Mouse (Mus musculus): ENCODE data around the gene Sh2d5. TPM values are rescaled to one million over a fixed set of nuclear protein-coding genes. Genes with fewer than 3 reads are reported as not detected.

Gene Sh2d5
- total and polyA plus RNA-seq, 3 experiments: 2.0 to 2.8 TPM; not detected in 1

DNA sequence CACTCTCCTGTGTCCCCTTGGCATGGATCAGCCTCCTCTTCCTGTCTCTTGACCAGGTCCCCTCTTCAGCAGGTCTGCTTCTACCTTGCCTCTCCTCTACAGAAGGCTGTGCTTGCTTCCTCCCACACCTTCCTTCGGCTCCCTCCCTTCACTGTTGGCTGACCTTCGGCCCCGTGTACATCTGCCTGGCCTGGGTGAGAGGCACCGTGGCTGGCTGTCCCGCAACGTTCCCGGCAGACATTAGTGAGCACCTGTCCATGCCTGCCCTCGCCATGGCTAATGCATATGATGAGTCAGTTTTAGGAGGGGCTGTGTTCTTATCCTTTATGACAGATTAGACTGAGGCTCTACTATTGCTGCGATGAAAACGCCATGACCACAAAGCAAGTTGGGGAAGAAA lies 17.7 kb downstream of the Sh2d5 start:
- H3K9ac ChIP-seq (ENCODE audit: control insufficient read depth, low read depth, low read length, poor library complexity, severe bottlenecking): no peak overlapping the region
- no peaks in the 10 kb centered on the region; a peak in 1 of 4 replicates for H3K27me3 ChIP-seq (ENCODE audit: control insufficient read depth in 1 of 2, insufficient read depth in 2 of 2, low read length in 2 of 2)
- H3K9me3 ChIP-seq (replicated peaks; ENCODE audit: insufficient read depth, low read length): no peaks in the 10 kb centered on the region
- H3K79me2 ChIP-seq (ENCODE audit: control insufficient read depth, insufficient read depth, low read length, poor library complexity): no peaks in the 10 kb centered on the region
- TF ChIP-seq ZKSCAN1 (IDR thresholded peaks at IDR 0.05; ENCODE audit: low read depth, low read length): no peak
- no peak for TF ChIP-seq RAD21 (IDR thresholded peaks at IDR 0.05; ENCODE audit: low read depth, low read length)
- TF ChIP-seq E2F4 (IDR thresholded peaks at IDR 0.05; ENCODE audit: borderline replicate concordance, low read depth, low read length): no peak
- no peak for TF ChIP-seq MYC (IDR thresholded peaks at IDR 0.05; ENCODE audit: low read depth, low read length)
- TF ChIP-seq JUND (IDR thresholded peaks at IDR 0.05; ENCODE audit: low read depth, low read length): no peak
- no peak for TF ChIP-seq BHLHE40 (IDR thresholded peaks at IDR 0.05; ENCODE audit: borderline replicate concordance, low read depth, low read length)
- no peak for TF ChIP-seq SMC3 (IDR thresholded peaks at IDR 0.05; ENCODE audit: low read depth, low read length)
- TF ChIP-seq ZNF384 (IDR thresholded peaks at IDR 0.05; ENCODE audit: low read depth, low read length): no peak
- no peak for TF ChIP-seq CHD2 (IDR thresholded peaks at IDR 0.05; ENCODE audit: low read length)
- TF ChIP-seq TBP (IDR thresholded peaks at IDR 0.05; ENCODE audit: low read depth, low read length): no peak
- no peak for TF ChIP-seq USF1 (IDR thresholded peaks at IDR 0.05; ENCODE audit: low read depth, low read length)
- TF ChIP-seq HCFC1 (IDR thresholded peaks at IDR 0.05; ENCODE audit: low read depth, low read length): no peak
- TF ChIP-seq ELF1 (IDR thresholded peaks at IDR 0.05; ENCODE audit: low read depth, low read length): no peak
- TF ChIP-seq POLR2AphosphoS5 (IDR thresholded peaks at IDR 0.05; ENCODE audit: borderline replicate concordance, low read depth, low read length): no peak
- TF ChIP-seq NELFE (IDR thresholded peaks at IDR 0.05; ENCODE audit: low read depth, low read length): no peak
- TF ChIP-seq ZMIZ1 (IDR thresholded peaks at IDR 0.05; ENCODE audit: low read depth, low read length): no peak
- no peak for TF ChIP-seq MAX (IDR thresholded peaks at IDR 0.05; ENCODE audit: low read length)
- TF ChIP-seq RCOR1 (IDR thresholded peaks at IDR 0.05; ENCODE audit: low read depth, low read length): no peak
- no peak for TF ChIP-seq CHD1 (IDR thresholded peaks at IDR 0.05; ENCODE audit: low read depth, low read length)
- H3K4me1 ChIP-seq (ENCODE audit: control insufficient read depth in 1 of 2, insufficient read depth in 2 of 2, low read length in 2 of 2): peaks cover 3% of the 10 kb centered on the region in 2 experiments
- H3K36me3 ChIP-seq (ENCODE audit: control insufficient read depth in 1 of 2, insufficient read depth in 2 of 2, low read length in 2 of 2): no peaks in the 10 kb centered on the region
- DNase-seq (ENCODE audit: low read depth, low spot score): no peak
- no peak overlapping the region for H3K4me3 ChIP-seq (ENCODE audit: control insufficient read depth in 1 of 2, insufficient read depth in 1 of 2, low read depth in 2 of 2, low read length in 2 of 2)
- no peak overlapping the region for H3K27ac ChIP-seq (ENCODE audit: control insufficient read depth, low read depth, low read length)

DNA sequence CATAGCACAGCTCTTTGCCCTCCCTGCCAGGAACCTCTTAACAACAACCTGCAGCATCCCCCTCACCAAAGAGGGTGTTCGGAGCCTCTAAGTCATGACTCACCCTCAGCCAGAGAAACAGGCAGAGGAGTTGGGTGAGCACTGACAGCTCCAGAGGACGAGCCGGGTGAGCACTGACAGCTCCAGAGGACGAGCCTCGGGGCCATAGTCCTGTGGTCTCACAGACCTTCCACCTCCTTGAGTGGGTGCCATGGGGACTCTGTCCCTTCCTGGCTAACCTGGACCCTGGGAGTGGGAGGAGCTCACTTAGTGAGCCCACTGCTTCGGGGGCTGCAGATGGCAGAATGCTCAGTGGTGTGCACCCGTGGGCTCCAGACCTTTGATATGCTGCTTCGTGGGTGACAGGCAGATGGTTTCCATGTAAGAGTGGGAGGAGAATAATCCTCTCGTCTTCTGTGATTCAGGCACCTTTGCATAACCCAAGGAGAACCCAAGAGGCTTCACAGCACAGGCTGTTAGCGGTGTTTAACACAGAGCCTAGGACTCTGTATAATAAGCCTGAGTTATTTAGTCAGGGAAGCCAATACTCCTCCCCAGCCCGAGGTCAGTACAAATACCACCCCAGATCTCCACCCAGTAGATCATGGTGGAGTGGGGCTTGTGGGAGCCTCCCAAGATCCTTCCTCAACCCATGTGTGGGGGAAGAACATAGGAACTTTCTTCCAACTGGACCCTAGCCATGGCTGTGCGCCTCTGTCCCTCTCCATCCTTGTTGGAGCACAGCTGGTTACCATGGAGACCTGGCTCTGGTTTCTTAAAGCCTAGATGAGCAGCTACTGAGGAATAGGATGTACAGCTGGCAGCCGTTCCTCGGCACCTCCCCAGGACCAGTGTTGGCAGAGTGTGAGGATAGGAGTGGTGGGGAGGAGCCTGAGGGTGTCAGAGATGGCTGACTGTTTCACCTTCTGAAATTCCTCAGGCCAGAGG lies 22.1 kb downstream of the Sh2d5 start:
- no peaks in the 10 kb centered on the region for H3K79me2 ChIP-seq (ENCODE audit: control insufficient read depth, insufficient read depth, low read length, poor library complexity)
- H3K27me3 ChIP-seq (ENCODE audit: control insufficient read depth in 1 of 2, insufficient read depth in 2 of 2, low read length in 2 of 2): no peaks in the 10 kb centered on the region; a peak in 2 of 4 replicates
- no peak overlapping the region for H3K4me3 ChIP-seq (ENCODE audit: control insufficient read depth in 1 of 2, insufficient read depth in 1 of 2, low read depth in 2 of 2, low read length in 2 of 2)
- no peaks in the 10 kb centered on the region for H3K36me3 ChIP-seq (ENCODE audit: control insufficient read depth in 1 of 2, insufficient read depth in 2 of 2, low read length in 2 of 2)
- H3K9ac ChIP-seq (ENCODE audit: control insufficient read depth, low read depth, low read length, poor library complexity, severe bottlenecking): no peak overlapping the region
- no peaks in the 10 kb centered on the region for H3K4me1 ChIP-seq (ENCODE audit: control insufficient read depth in 1 of 2, insufficient read depth in 2 of 2, low read length in 2 of 2)
- no peaks in the 10 kb centered on the region for H3K9me3 ChIP-seq (replicated peaks; ENCODE audit: insufficient read depth, low read length)
- no peak for DNase-seq (ENCODE audit: low read depth, low spot score)
- H3K27ac ChIP-seq (ENCODE audit: control insufficient read depth, low read depth, low read length): no peak overlapping the region
- no peak for TF ChIP-seq RAD21 (IDR thresholded peaks at IDR 0.05; ENCODE audit: low read depth, low read length)
- TF ChIP-seq MAX (IDR thresholded peaks at IDR 0.05; ENCODE audit: low read length): no peak
- no peak for TF ChIP-seq CTCF (IDR thresholded peaks at IDR 0.05 in 2 of 3, conservative IDR thresholded peaks at IDR 0.05 in 1 of 3; ENCODE audit: control insufficient read depth in 1 of 3, insufficient read depth in 1 of 3, low read depth in 2 of 3, low read length in 3 of 3, poor library complexity in 1 of 3, severe bottlenecking in 1 of 3)
- TF ChIP-seq MAZ (IDR thresholded peaks at IDR 0.05; ENCODE audit: low read depth, low read length): no peak
- TF ChIP-seq ELF1 (IDR thresholded peaks at IDR 0.05; ENCODE audit: low read depth, low read length): no peak
- TF ChIP-seq NRF1 (IDR thresholded peaks at IDR 0.05; ENCODE audit: insufficient read depth, low read depth, low read length, poor library complexity, severe bottlenecking): no peak
- TF ChIP-seq MYB (IDR thresholded peaks at IDR 0.05; ENCODE audit: low read depth, low read length): no peak
- no peak for TF ChIP-seq MYC (IDR thresholded peaks at IDR 0.05; ENCODE audit: low read depth, low read length)
- TF ChIP-seq POLR2A (IDR thresholded peaks at IDR 0.05; ENCODE audit: control insufficient read depth in 1 of 2, insufficient read depth in 1 of 2, low read depth in 1 of 2, low read length in 2 of 2, poor library complexity in 1 of 2): no peak
- TF ChIP-seq MXI1 (IDR thresholded peaks at IDR 0.05; ENCODE audit: low read depth, low read length): no peak
